Mouse (Mus musculus) spleen, adult 2 months (tissue): Measurements from ENCODE around the gene Zfp609. TPM values are rescaled to one million over a fixed set of nuclear protein-coding genes. Genes with fewer than 3 reads are reported as not detected.

ENCODE experiments used
- DNase-seq, 2 experiments: peaks; one replicate each; pipeline versions ENCODE4 v3.0.0 to v3.0.0-alpha.2; 2012 to 2021; ENCODE audit warnings: low spot score in 2 of 2, low read depth in 1 of 2
- H3K27ac ChIP-seq: fragments of 200-500 bp; 2 replicates; pipeline ENCODE4 v1.5.1; 2012; ENCODE audit warnings: low read length, inconsistent platforms; ENCODE audit not compliant: insufficient read depth
- H3K27me3 ChIP-seq: fragments of 200-500 bp; 2 replicates; pipeline ENCODE4 v1.6.1; 2012; ENCODE audit warnings: mild to moderate bottlenecking, moderate library complexity, low read length, inconsistent platforms; ENCODE audit not compliant: control insufficient read depth, insufficient read depth
- H3K36me3 ChIP-seq: fragments of 200-500 bp; 2 replicates; pipeline ENCODE4 v1.6.1; 2012; ENCODE audit warnings: mild to moderate bottlenecking, low read length, inconsistent platforms; ENCODE audit not compliant: control insufficient read depth, insufficient read depth
- H3K4me1 ChIP-seq: fragments of 200-500 bp; 2 replicates; pipeline ENCODE4 v1.6.1; 2011; ENCODE audit warnings: inconsistent platforms; ENCODE audit not compliant: control insufficient read depth, insufficient read depth, insufficient read length
- H3K4me3 ChIP-seq: fragments of 200-500 bp; 2 replicates; pipeline ENCODE4 v1.5.1; 2011; ENCODE audit warnings: mild to moderate bottlenecking, inconsistent platforms; ENCODE audit not compliant: insufficient read depth, insufficient read length; ENCODE audit errors: extremely low read depth
- CTCF ChIP-seq: fragments of 200-500 bp; IDR thresholded peaks from 2 replicates; pipeline ENCODE4 v1.5.1; 2011; ENCODE audit warnings: mild to moderate bottlenecking, inconsistent platforms; ENCODE audit not compliant: insufficient read depth, insufficient read length, insufficient replicate concordance; ENCODE audit errors: extremely low read depth
- POLR2A ChIP-seq: fragments of 200-500 bp; IDR thresholded peaks from 2 replicates; pipeline ENCODE4 v1.6.1; 2011; ENCODE audit warnings: low read depth, low read length, inconsistent platforms
- WGBS: fragments of 180-500 bp; shearing (Covaris S2); methylation state at CpG from one replicate; pipeline ENCODE4 v1.1.7; 2018; 5-methylcytosine and 5-hydroxymethylcytosine counted together
- polyA plus RNA-seq: library from polyadenylated mRNA; depleted of rRNA; stranded (reverse); fragments of >200 nt; gene quantifications from 2 replicates; pipeline ENCODE4 v1.2.3, GENCODE M21; 2012

Zfp609 gene
- polyA plus RNA-seq, 1 experiment: 3.5 TPM

DNA sequence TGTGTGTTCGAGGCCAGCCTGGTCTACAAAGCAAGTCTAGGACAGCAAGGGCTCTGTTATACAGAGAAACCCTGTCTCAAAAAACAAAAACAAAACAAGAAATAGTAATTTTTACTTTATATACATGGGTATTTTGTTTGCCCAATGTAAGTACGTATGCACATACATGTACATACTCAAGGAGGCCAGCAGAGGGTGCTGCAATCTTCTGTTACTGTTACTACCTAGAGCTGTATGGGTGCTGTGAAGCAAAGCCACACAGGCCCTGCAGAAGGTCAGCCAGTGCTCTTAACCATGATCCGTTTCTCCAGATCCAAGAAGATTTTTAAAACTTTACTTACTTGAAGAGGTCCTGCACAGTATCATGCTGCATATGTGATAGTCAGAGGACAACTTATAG, 74.7 kb downstream of the Zfp609 start:
- Histone ChIP-seq H3K27ac (no peak overlapping the region), H3K4me3 (no peak overlapping the region), H3K27me3 (no peaks in the 10 kb centered on the region), H3K36me3 (no peaks in the 10 kb centered on the region), H3K4me1 (no peaks in the 10 kb centered on the region)
- DNase-seq: peak in 1 of 2 experiments; percentile 5
- WGBS: 95% methylated on average over 3 of the region's 3 CpGs
- TF ChIP-seq POLR2A: no peak
- TF ChIP-seq CTCF: no peak

DNA sequence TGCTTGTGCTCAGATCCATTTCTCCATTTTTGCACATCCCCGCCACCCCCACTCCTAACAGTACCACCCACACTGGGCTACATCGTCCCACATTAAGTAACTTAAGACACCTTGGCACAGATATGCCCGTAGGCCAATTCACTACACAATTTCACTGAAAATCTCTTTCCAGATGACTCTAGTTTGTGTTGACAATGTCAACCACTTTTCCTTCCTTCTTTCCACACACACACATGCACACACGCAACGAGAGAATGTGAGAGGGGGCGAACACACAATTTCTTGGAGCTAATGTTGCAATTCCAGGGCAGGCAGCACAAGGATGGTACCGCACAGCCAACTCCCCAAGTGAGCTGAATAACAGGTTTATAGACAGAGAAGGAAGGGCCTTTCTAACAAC, 75.5 kb downstream of the Zfp609 start:
- no peak for DNase-seq
- 90% methylated on average over 7 of the region's 7 CpGs for WGBS
- TF ChIP-seq CTCF (no peak), POLR2A (no peak)

DNA sequence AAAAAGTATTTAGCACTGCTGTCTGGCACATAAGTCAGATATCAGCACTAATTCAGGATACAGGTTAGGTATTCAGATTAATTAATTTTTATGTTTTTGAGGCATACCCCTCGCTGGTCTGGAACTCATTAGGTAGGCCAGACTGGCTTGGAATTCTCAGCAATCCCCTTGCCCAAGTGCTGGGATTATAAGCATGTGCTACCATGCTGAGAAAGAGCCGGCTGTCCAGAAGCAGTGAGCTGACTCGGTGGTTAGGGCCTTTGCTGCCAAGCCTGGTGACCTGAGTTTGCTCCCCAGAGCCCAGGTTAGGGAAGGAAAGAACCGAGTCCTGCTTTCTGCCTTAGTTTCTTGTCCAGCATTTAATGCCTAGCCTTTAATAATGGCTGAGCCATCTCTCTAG, 79.3 kb downstream of the Zfp609 start:
- DNase-seq: no peak
- Histone ChIP-seq H3K4me1 (no peaks in the 10 kb centered on the region), H3K27ac (no peak overlapping the region), H3K36me3 (no peaks in the 10 kb centered on the region), H3K4me3 (no peak overlapping the region), H3K27me3 (no peaks in the 10 kb centered on the region)
- 88% methylated on average over 4 of the region's 4 CpGs for WGBS
- TF ChIP-seq CTCF (no peak), POLR2A (no peak)

More for the DNA sequence above, 75.5 kb downstream of the Zfp609 start:
- H3K4me1 ChIP-seq: no peaks in the 10 kb centered on the region
- H3K4me3 ChIP-seq: no peak overlapping the region
- H3K27ac ChIP-seq: no peak overlapping the region
- no peaks in the 10 kb centered on the region for H3K36me3 ChIP-seq
- no peaks in the 10 kb centered on the region for H3K27me3 ChIP-seq

DNA sequence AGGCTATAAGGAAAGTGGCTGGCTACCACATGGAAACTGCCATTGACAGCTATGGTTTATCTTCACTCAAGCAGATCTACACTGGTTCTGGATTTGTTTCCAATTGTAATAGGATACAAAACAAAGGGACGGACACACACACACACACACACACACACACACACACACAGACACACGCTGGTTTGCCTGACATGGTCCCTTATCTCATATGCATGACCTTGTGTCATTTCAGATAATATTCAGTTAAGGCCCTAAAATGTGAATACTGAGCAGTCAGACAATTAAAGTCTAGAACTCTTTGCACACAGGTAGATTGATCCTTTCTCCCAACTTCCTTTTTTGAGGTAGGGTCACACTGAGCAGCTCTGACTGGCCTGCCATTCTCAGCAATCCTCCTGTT, 80.9 kb downstream of the Zfp609 start:
- no peaks in the 10 kb centered on the region for H3K36me3 ChIP-seq
- H3K27ac ChIP-seq: no peak overlapping the region
- DNase-seq: no peak
- 77% methylated on average over 2 of the region's 2 CpGs for WGBS
- TF ChIP-seq POLR2A (no peak), CTCF (no peak)
- H3K4me1 ChIP-seq: no peaks in the 10 kb centered on the region
- no peaks in the 10 kb centered on the region for H3K27me3 ChIP-seq
- H3K4me3 ChIP-seq: no peak overlapping the region

DNA sequence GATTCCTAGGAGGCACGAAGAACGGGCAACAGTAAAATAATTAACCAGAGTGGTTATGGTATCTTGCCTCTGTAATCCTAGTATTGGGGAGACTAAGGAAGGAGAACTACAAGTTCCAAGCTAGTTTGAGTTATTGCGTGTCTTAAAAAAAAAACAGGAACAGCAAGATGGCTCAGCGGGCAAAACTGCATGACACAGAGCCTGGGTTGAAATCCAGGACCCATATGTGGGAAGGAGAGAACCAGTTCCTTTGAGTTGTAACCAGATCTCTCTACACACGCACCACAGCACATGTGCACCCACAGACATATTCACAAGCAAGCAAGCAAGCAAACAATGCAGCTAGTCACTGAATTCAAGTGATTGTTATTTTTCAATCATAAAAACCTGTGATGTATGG, 81.9 kb downstream of the Zfp609 start:
- Histone ChIP-seq H3K27me3 (no peaks in the 10 kb centered on the region), H3K36me3 (no peaks in the 10 kb centered on the region), H3K4me1 (no peaks in the 10 kb centered on the region), H3K4me3 (no peak overlapping the region), H3K27ac (no peak overlapping the region)
- DNase-seq: no peak
- WGBS: 84% methylated on average over 5 of the region's 5 CpGs
- TF ChIP-seq POLR2A: no peak
- no peak for TF ChIP-seq CTCF

DNA sequence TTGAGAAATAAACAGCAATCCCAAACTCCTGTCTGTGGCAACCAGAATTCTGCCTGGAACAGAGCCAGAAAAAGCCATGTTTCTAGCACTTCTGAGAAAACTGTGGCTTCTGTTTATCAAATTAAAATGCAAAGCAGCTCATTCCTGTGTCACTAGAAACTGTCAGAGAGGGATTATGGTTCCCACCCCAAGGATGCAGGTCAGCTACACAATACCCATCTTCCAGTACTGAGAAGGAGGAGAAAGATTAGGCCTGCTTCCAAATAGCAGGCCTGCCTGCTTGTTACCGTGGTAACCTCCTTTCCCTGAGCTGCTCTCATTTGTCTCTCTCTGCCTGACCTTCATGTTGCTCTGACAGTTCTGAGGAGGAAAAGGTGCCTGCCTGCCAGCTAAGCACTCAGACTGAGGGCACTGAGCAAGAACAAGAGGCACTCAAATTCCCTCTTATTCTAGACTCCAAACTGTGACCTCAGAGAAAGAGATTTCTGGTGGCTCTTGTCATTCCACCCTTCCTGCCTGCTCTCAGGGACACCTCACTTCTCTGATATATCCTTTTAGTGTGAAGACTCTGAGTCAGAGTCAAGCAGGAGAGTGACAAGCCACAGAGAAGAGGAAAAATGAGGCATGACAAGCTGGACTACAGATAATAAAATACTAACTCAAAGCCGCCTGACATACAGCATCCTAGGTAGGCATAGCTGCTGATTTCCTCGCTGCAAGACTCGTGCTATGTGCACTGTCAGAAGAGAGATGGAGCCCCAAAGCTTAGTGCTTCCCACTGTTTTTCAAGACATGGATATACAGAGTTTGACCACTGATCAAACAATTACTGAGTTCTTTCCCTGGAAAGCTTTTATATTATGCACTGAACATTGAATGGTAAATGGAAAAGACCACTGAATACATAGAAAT, 82.9 kb downstream of the Zfp609 start:
- Histone ChIP-seq H3K4me3 (no peak overlapping the region), H3K36me3 (no peaks in the 10 kb centered on the region), H3K4me1 (no peaks in the 10 kb centered on the region), H3K27ac (no peak overlapping the region), H3K27me3 (no peaks in the 10 kb centered on the region)
- TF ChIP-seq CTCF: no peak
- no peak for TF ChIP-seq POLR2A
- 80% methylated on average over 4 of the region's 4 CpGs for WGBS
- no peak for DNase-seq

DNA sequence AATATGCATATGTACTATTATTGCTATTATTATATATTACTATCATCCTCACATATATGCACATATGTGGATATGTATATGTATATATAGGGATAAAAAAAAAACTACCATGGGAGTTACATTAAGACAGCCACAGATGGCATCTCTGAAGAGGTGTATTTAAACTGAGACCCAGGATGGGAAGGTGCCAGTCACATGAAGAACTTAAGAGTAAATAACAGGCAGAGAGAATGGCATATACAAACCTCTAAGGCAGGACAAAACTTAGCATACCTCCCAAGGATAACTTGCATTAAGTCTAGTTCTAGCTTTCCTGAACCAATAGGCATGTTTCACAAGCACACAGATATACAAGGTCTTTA, 83.6 kb downstream of the Zfp609 start:
- H3K27ac ChIP-seq: no peak overlapping the region

More for the DNA sequence above, 83.6 kb downstream of the Zfp609 start:
- no peak overlapping the region for H3K4me3 ChIP-seq
- TF ChIP-seq POLR2A (no peak), CTCF (no peak)
- H3K36me3 ChIP-seq: no peaks in the 10 kb centered on the region
- DNase-seq: no peak
- no peaks in the 10 kb centered on the region for H3K27me3 ChIP-seq
- no peaks in the 10 kb centered on the region for H3K4me1 ChIP-seq
